Mouse (Mus musculus) intestine, embryonic 15.5 days (tissue): ENCODE data around the gene Teddm2. TPM values are rescaled to one million over a fixed set of nuclear protein-coding genes. Genes with fewer than 3 reads are reported as not detected.

Source experiments
- ATAC-seq: fragments of 200-750 bp; cut with Nextera tagmentation; 2 replicates; pipeline ENCODE4 v1.8.0; 2017; ENCODE audit warnings: moderate TSS enrichment, moderate library complexity
- H3K27ac ChIP-seq: fragments of 300-500 bp; sonication (generic); 2 replicates; pipeline ENCODE4 v1.5.1; 2015; ENCODE audit warnings: mild to moderate bottlenecking, inconsistent platforms
- H3K27me3 ChIP-seq: fragments of 300-500 bp; sonication (generic); replicated peaks from 2 replicates; pipeline ENCODE4 v1.6.1; 2015; ENCODE audit warnings: inconsistent platforms
- H3K36me3 ChIP-seq: fragments of 300-500 bp; sonication (generic); 2 replicates; pipeline ENCODE4 v1.6.1; 2015; ENCODE audit warnings: inconsistent platforms
- H3K4me1 ChIP-seq: fragments of 300-500 bp; sonication (generic); replicated peaks from 2 replicates; pipeline ENCODE4 v1.6.1; 2015; ENCODE audit warnings: inconsistent platforms
- H3K4me2 ChIP-seq: fragments of 300-500 bp; sonication (generic); replicated peaks from 2 replicates; pipeline ENCODE4 v1.6.1; 2015; ENCODE audit warnings: mild to moderate bottlenecking, inconsistent platforms
- H3K4me3 ChIP-seq: fragments of 300-500 bp; sonication (generic); replicated peaks from 2 replicates; pipeline ENCODE4 v1.5.1; 2015; ENCODE audit warnings: inconsistent platforms
- H3K9ac ChIP-seq: fragments of 300-500 bp; sonication (generic); 2 replicates; pipeline ENCODE4 v1.6.1; 2015; ENCODE audit warnings: inconsistent platforms
- H3K9me3 ChIP-seq: fragments of 300-500 bp; sonication (generic); 2 replicates; pipeline ENCODE4 v1.6.1; 2016; ENCODE audit warnings: inconsistent platforms
- WGBS: fragments of 180-500 bp; shearing (Covaris S2); methylation state at CpG from one replicate; pipeline ENCODE4 v1.1.7; 2015; 5-methylcytosine and 5-hydroxymethylcytosine counted together
- polyA plus RNA-seq: library from polyadenylated mRNA; unstranded; fragments of >200 nt; fragmentation: Nextera tagmentation; extraction: Ambion mirVana; gene quantifications from 2 replicates; pipeline ENCODE4 v1.2.1, GENCODE M21; 2015

Teddm2 gene
- polyA plus RNA-seq, 1 experiment from 2014 or later: 0.36 TPM

DNA sequence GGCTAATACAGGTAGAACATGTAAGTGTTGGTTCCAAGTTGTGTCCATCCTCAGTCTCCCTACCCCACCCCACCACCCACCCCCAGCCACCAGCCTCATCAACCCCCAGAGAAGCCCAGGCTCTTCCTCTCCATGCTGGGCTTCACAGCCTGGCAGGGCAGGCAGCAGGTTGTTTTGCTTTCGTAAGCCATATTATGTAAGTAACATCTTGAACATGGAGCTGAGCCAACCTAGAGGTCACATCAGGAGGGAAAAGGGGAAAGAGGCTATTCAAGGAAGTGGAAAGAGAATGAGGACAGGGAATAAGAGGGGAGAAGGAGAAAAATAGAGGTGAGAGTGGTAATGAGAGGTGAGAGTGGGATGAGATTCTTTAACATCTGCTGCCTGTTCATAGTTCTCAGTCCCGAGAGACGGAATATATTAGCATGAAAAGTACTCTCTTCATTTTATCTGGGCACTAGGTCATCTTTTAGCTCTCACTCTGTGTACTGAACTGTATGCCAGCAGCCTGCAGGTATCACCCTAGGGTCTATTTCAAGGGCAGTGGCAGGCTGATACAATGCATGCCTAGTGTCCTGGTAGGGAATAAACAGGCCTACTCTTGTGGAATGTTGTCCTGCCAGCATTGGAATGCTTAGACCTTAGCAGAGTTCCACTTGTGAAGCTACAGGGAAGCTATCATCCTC lies 18.6 kb upstream of the Teddm2 start:
- ATAC-seq: no peak
- Histone ChIP-seq H3K9me3 (no peaks in the 10 kb centered on the region), H3K36me3 (no peaks in the 10 kb centered on the region), H3K4me3 (no peak overlapping the region), H3K4me1 (no peaks in the 10 kb centered on the region), H3K27ac (no peak overlapping the region), H3K9ac (no peak overlapping the region), H3K27me3 (no peaks in the 10 kb centered on the region), H3K4me2 (no peak overlapping the region)
- WGBS: 80% methylated on average over 3 of the region's 3 CpGs

DNA sequence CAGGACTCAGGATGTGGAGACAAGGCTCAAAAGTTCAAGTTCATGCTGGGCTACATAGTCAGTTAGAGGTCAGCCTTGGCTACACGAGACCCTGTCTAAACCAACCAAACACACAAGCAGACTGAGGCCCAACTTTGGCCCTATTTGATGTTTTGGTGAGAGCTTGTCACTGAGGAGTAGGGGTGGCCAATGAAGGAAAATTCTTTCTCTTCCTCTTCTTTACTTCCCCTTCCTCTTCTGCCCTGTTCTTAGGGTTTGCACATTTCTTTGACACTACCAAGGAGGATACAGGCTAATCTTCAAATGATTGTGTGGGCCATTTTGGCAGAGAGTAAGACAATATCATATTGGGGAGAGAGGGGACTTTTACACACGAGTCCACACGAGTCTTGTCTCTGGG lies 13.8 kb upstream of the Teddm2 start:
- H3K4me1 ChIP-seq: no peaks in the 10 kb centered on the region
- no peak for ATAC-seq
- WGBS: 84% methylated on average over 3 of the region's 3 CpGs

DNA sequence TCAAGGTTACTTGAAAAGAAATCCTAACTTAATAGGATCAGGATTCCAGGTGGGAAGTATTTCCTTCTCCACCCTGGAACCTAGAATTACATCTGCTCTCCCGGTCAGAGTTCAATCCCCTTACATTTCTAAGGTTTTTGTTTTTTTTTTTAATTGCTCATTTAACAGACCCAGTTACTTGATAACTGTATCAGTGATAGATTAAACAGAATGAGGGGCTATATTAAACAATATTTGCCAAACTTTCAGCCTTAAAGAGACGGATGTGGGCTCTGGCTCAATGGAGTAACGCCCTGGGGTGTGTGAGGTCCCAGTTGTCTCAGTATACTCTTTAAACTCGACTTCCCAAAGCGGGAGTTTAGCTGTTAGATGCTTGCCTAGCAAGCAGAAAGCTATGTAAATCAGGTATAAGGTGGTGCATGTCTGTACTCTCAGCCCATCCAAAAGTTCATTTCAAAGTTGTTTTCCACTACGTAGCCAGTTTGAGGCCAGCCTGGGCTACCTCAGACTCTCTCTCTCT lies 11.3 kb upstream of the Teddm2 start:
- Histone ChIP-seq H3K4me1 (no peaks in the 10 kb centered on the region), H3K9me3 (no peaks in the 10 kb centered on the region), H3K36me3 (peaks cover 14% of the 10 kb centered on the region; the same call in 1 of the 2 replicates), H3K27me3 (no peaks in the 10 kb centered on the region), H3K4me2 (no peak overlapping the region), H3K9ac (no peak overlapping the region), H3K4me3 (no peak overlapping the region), H3K27ac (no peak overlapping the region)
- WGBS: 69% methylated on average over 6 of the region's 6 CpGs
- ATAC-seq: no peak

More for the DNA sequence above, 13.8 kb upstream of the Teddm2 start:
- no peak overlapping the region for H3K4me3 ChIP-seq
- no peaks in the 10 kb centered on the region for H3K27me3 ChIP-seq
- no peaks in the 10 kb centered on the region for H3K36me3 ChIP-seq
- no peaks in the 10 kb centered on the region for H3K9me3 ChIP-seq
- no peak overlapping the region for H3K9ac ChIP-seq
- no peak overlapping the region for H3K27ac ChIP-seq
- H3K4me2 ChIP-seq: no peak overlapping the region

DNA sequence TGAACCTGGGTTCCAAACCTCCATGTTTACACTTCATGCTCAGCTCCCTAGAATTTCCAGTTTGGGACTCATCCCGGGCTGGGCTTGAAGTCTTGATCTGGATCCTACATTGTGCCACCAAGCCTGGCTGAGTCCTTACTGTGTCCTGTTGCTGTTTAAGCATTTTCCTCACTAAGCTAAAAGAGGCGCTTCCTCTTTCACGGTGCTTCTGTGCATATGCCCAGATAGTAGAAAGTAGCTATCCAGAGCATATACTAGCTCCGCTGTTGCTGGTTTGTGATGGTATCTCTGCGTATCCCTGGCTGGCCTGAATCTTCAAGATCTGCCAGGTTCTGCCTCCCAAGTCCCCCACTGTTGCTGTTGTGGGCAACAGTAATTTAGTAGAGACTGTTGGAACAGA lies 10.4 kb upstream of the Teddm2 start:
- H3K27ac ChIP-seq: no peak overlapping the region
- no peaks in the 10 kb centered on the region for H3K9me3 ChIP-seq
- no peak for ATAC-seq
- WGBS: 80% methylated on average over 5 of the region's 5 CpGs
- H3K4me3 ChIP-seq: no peak overlapping the region
- no peak overlapping the region for H3K9ac ChIP-seq
- no peak overlapping the region for H3K4me2 ChIP-seq
- peaks cover 19% of the 10 kb centered on the region; the same call in 1 of the 2 replicates for H3K36me3 ChIP-seq
- H3K27me3 ChIP-seq: no peaks in the 10 kb centered on the region
- no peaks in the 10 kb centered on the region for H3K4me1 ChIP-seq

DNA sequence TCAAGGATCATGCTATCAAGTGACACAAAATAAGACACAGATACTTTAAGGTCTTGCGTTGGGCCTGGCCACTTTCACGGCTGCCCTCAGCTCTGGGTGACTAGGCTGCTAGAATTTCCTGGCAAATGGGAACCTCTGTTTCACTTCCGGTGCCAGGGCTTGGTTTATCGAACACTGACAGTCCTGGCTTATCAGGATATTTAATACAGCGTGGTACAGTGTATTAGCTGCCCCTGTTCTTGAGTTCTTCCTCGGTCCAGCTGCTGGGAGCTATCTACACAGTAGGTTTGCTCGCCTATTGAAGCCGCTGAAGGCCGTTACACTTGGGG lies 9.9 kb upstream of the Teddm2 start:
- ATAC-seq: no peak
- Histone ChIP-seq H3K36me3 (peaks cover 24% of the 10 kb centered on the region; the same call in 1 of the 2 replicates), H3K27me3 (no peaks in the 10 kb centered on the region), H3K4me1 (no peaks in the 10 kb centered on the region), H3K27ac (no peak overlapping the region), H3K9me3 (no peaks in the 10 kb centered on the region), H3K4me3 (no peak overlapping the region), H3K4me2 (no peak overlapping the region), H3K9ac (no peak overlapping the region)
- WGBS: 85% methylated on average over 9 of the region's 9 CpGs

DNA sequence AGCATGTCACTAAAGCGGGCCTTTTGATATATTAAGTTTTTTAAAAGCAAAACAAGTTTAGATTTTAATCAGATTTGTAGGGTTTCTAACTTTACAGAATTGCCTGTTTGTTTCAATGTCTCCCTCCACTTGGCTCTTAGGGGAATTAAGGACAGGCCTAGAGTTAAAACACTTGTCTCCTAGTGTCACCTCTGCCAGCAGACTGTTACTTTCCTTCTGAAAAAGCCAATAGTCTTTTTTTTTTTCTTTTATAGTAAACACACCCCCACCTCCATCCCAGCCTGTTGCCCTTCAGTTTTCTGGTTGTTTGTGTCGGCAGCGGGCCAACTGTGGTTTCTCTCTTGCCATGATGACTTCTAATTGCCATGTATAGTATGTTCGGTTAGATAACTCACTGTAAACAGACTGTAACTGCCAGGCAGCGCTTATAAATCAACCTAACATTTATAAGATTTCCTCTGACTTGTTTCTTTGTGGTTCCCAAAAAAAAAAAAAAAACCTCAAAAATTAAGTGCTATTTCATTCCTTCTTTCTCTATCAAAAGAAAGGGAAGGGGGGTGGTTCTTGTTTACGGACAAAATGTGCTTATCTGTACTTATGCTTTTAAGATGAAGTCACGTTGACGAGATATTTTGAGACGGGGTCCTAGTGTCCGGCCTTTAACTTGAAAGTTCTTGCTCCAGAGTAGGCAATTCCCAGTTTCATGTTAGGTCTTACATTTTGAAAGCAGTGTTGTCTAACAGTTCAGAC lies 9.4 kb upstream of the Teddm2 start:
- no peak overlapping the region for H3K9ac ChIP-seq
- H3K36me3 ChIP-seq: peaks cover 26% of the 10 kb centered on the region; the same call in 1 of the 2 replicates
- ATAC-seq: no peak
- H3K4me3 ChIP-seq: no peak overlapping the region
- no peaks in the 10 kb centered on the region for H3K9me3 ChIP-seq
- no peaks in the 10 kb centered on the region for H3K4me1 ChIP-seq
- no peak overlapping the region for H3K4me2 ChIP-seq
- H3K27me3 ChIP-seq: no peaks in the 10 kb centered on the region
- H3K27ac ChIP-seq: no peak overlapping the region
- WGBS: 77% methylated on average over 10 of the region's 10 CpGs

DNA sequence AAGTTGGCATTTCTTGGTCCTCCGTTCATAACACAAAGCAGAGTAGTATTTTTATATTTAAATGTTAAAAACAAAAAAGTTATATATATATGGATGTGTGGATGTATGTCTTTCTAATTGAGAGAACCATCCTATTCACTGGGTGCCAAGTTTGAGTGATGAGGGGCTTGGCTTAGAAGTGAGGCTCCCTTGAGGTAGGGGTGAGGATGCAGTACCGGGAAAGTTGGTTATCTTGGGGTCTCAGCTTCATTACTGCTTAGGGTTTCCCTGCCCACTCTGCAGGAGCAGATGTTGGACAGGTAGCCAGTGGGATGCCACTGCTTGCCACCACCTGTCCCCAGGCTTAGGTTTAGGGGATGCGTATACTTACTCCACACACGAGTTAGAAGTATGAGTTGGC lies 8.7 kb upstream of the Teddm2 start:
- 84% methylated on average over 4 of the region's 4 CpGs for WGBS

DNA sequence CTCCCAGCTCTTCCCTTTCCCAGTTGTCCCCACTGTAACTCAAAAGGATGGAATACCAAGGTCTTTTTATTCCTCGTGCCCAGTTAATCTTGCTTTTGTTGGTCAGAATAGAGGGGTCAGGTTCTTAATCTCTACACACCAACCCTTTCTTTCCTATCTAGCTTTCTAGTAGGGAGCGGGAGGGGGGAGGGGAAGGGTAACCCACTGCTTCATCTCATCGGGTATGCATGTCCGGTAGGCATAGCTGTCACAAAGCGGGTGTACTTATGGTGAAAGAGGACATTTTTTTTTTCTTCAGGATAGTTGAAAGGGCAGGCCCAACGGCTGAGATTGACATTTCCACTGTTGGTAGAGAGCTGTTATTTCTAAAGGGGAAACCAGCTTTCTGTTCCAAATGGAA lies 8.2 kb upstream of the Teddm2 start:
- no peak overlapping the region for H3K9ac ChIP-seq

More for the DNA sequence above, 8.7 kb upstream of the Teddm2 start:
- Histone ChIP-seq H3K4me3 (no peak overlapping the region), H3K27me3 (no peaks in the 10 kb centered on the region), H3K9ac (no peak overlapping the region), H3K9me3 (no peaks in the 10 kb centered on the region), H3K4me1 (no peaks in the 10 kb centered on the region; the same call in 1 of the 2 replicates), H3K27ac (no peak overlapping the region), H3K4me2 (no peak overlapping the region), H3K36me3 (peaks cover 32% of the 10 kb centered on the region)
- ATAC-seq: no peak

DNA sequence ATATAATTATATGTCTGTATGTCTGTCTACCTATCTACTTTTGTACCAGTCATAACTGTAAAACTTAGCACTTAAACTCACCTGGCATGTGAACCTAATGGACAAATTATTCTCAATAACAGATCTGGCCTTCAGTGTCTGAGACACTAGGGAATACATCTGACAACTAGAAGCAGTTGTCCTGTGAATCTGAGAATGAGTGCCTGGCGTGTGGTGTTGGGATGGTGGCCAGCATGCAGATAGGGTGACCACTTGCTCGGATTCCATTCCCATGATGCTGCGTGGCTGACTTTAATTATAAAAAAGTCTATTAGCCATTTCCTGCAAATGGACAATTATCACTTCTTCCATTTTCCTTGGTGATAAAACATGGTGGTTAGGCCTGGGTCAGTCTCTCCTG lies 5.9 kb upstream of the Teddm2 start:
- Histone ChIP-seq H3K27me3 (no peaks in the 10 kb centered on the region), H3K4me1 (peaks cover 3% of the 10 kb centered on the region; the same call in 1 of the 2 replicates), H3K4me2 (no peak overlapping the region), H3K9ac (no peak overlapping the region), H3K36me3 (peaks cover 32% of the 10 kb centered on the region), H3K9me3 (no peaks in the 10 kb centered on the region), H3K27ac (no peak overlapping the region), H3K4me3 (no peak overlapping the region)
- ATAC-seq: no peak
- 93% methylated on average over 3 of the region's 3 CpGs for WGBS

More for the DNA sequence above, 8.2 kb upstream of the Teddm2 start:
- 87% methylated on average over 6 of the region's 6 CpGs for WGBS
- no peak overlapping the region for H3K27ac ChIP-seq
- no peaks in the 10 kb centered on the region for H3K9me3 ChIP-seq
- peaks cover 32% of the 10 kb centered on the region for H3K36me3 ChIP-seq
- ATAC-seq: no peak
- H3K4me3 ChIP-seq: no peak overlapping the region
- no peak overlapping the region for H3K4me2 ChIP-seq
- H3K4me1 ChIP-seq: no peaks in the 10 kb centered on the region; the same call in 1 of the 2 replicates
- no peaks in the 10 kb centered on the region for H3K27me3 ChIP-seq

DNA sequence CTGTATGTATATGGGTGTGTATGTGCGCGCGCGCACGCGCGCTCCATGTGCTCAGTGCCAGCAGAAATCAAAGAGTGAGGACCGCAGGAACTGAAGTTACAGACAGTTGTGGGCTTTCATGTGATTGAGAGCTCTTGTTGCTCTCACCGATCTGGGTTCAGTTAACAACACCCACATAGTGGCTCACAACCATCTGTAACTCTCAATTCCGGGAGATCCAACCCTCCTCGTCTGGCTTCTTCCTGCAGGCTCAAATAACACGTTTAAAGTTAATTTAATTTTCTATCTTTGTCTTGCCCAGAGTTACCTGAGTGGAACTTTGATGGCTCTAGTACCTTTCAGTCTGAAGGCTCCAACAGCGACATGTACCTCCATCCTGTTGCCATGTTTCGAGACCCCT lies 4.2 kb upstream of the Teddm2 start:
- Histone ChIP-seq H3K27me3 (no peaks in the 10 kb centered on the region), H3K27ac (no peak overlapping the region), H3K9ac (no peak overlapping the region), H3K9me3 (no peaks in the 10 kb centered on the region), H3K4me2 (no peak overlapping the region), H3K4me1 (peaks cover 3% of the 10 kb centered on the region; the same call in 1 of the 2 replicates), H3K4me3 (no peak overlapping the region), H3K36me3 (peaks cover 32% of the 10 kb centered on the region)
- no peak for ATAC-seq
- 93% methylated on average over 14 of the region's 14 CpGs for WGBS

DNA sequence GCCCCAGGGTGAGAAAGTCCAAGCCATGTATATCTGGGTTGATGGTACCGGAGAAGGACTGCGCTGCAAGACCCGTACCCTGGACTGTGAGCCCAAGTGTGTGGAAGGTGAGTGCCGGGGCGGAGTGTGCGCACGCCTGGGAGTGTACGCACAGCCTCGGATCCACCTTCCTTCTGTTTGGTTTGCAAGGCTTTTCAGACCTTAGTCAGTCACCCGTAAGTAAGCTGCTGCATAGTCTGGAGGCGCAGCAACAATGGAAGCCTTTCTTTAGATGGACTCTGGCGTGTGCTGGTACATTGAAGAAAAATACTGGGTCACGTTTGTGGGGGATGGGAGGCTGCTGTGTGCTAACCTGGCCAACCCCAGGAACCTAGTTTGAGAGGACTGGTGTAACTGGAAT lies 3.0 kb upstream of the Teddm2 start:
- WGBS: 84% methylated on average over 13 of the region's 13 CpGs
- ATAC-seq: no peak

DNA sequence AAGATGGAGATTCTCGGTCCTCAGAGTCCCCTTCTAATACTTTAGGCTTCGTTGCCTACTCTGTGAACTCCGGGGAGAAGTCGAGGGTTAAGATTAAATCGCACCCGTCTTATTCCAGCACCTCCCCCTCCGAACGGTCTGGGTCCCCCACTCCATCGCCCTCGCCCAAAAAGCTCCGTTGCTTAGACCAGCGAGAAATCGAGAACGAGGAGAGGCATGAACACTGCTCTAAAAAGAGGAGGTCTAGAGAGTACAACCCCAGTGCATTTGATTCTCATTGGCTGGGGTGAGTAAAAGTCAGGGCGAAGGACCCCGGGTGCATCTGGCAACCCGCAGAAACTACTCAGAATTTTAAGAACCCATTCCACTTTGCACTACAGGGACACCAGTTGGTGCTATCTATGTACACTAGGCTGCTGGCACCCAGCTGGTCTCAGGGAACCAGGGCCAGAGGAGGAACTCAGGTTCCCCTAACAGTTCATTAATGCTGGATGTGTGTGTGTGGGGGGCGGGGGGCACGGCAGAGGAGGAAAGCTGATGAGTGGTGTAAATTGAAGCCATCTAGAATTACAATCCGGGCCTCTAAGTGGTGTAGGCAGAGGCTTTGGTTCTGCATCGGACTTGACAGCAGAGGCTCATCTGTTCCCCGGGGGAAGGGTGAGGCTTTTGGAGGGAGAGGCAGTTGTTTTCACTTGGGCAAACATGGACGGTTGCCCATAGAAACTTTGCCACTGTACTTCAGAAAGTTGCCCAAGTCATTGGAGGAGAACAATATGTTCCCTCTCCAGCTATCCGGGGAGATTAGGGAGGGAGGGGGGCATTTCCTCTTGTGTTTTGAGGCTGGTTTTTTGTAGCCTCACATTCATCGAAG lies 1.1 kb upstream of the Teddm2 start:
- peaks cover 16% of the 10 kb centered on the region for H3K36me3 ChIP-seq

More for the DNA sequence above, 3.0 kb upstream of the Teddm2 start:
- H3K9ac ChIP-seq: no peak overlapping the region
- H3K36me3 ChIP-seq: peaks cover 28% of the 10 kb centered on the region
- H3K4me1 ChIP-seq: peaks cover 6% of the 10 kb centered on the region; the same call in 1 of the 2 replicates
- no peak overlapping the region for H3K4me2 ChIP-seq
- H3K9me3 ChIP-seq: no peaks in the 10 kb centered on the region
- no peaks in the 10 kb centered on the region for H3K27me3 ChIP-seq
- no peak overlapping the region for H3K27ac ChIP-seq
- no peak overlapping the region for H3K4me3 ChIP-seq

More for the DNA sequence above, 1.1 kb upstream of the Teddm2 start:
- ATAC-seq: no peak
- Histone ChIP-seq H3K27ac (peak overlapping the region; percentile 97), H3K4me1 (peaks cover 6% of the 10 kb centered on the region; the same call in 1 of the 2 replicates), H3K4me2 (peak overlapping the region; percentile 78), H3K27me3 (no peaks in the 10 kb centered on the region), H3K9ac (peak overlapping the region; percentile 84), H3K9me3 (no peaks in the 10 kb centered on the region), H3K4me3 (peak overlapping the region; percentile 90)
- WGBS: 2% methylated on average over 25 of the region's 25 CpGs
